Mouse (Mus musculus): Measurements from ENCODE around the gene Hnrnpa1. TPM values are rescaled to one million over a fixed set of nuclear protein-coding genes. Genes with fewer than 3 reads are reported as not detected.
A peak's percentile ranks its signal among the peaks of the same experiment; 100 is the strongest.

Hnrnpa1 gene
- polyA plus RNA-seq, 1 experiment from 2014 or later = 590 TPM

- Histone ChIP-seq H3K4me2 (no peak overlapping the region), H3K27ac (ENCODE audit: low read depth, low read length) (no peak overlapping the region), H3K36me3 (ENCODE audit: control insufficient read depth, insufficient read depth, low read length) (peaks cover 25% of the 10 kb centered on the region), H3K27me3 (ENCODE audit: control insufficient read depth, insufficient read depth, low read length) (no peaks in the 10 kb centered on the region), H3K9me3 (replicated peaks; ENCODE audit: control insufficient read depth, low read length) (no peaks in the 10 kb centered on the region), H3K4me3 (ENCODE audit: low read depth, low read length) (no peak overlapping the region), H3K9ac (ENCODE audit: low read depth, low read length) (no peak overlapping the region), H3K4me1 (ENCODE audit: control insufficient read depth, insufficient read depth, low read length) (peaks cover 12% of the 10 kb centered on the region)
- no peak for ATAC-seq (replicated peaks; ENCODE audit: insufficient number of reproducible peaks, low FRiP score, low TSS enrichment)
- 80% methylated on average over 6 of the region's 6 CpGs for WGBS (ENCODE audit: insufficient replicate concordance)
Observed at GRCm38 (mm10) chr15:103290417-103290816, 50.2 kb downstream of the Hnrnpa1 start.

- Histone ChIP-seq H3K4me3 (ENCODE audit: low read depth, low read length) (no peak overlapping the region), H3K27ac (ENCODE audit: low read depth, low read length) (no peak overlapping the region), H3K9me3 (replicated peaks; ENCODE audit: control insufficient read depth, low read length) (no peaks in the 10 kb centered on the region), H3K4me2 (no peak overlapping the region), H3K4me1 (ENCODE audit: control insufficient read depth, insufficient read depth, low read length) (peaks cover 12% of the 10 kb centered on the region), H3K9ac (ENCODE audit: low read depth, low read length) (no peak overlapping the region), H3K27me3 (ENCODE audit: control insufficient read depth, insufficient read depth, low read length) (no peaks in the 10 kb centered on the region), H3K36me3 (ENCODE audit: control insufficient read depth, insufficient read depth, low read length) (peaks cover 27% of the 10 kb centered on the region)
- WGBS (ENCODE audit: insufficient replicate concordance) = 90% methylated on average over 9 of the region's 9 CpGs
- no peak for ATAC-seq (replicated peaks; ENCODE audit: insufficient number of reproducible peaks, low FRiP score, low TSS enrichment)
Observed at GRCm38 (mm10) chr15:103290843-103291242, 50.6 kb downstream of the Hnrnpa1 start.

- 93% methylated on average over 4 of the region's 4 CpGs for WGBS (ENCODE audit: insufficient replicate concordance)
- Histone ChIP-seq H3K4me3 (ENCODE audit: low read depth, low read length) (no peak overlapping the region), H3K27ac (ENCODE audit: low read depth, low read length) (no peak overlapping the region), H3K4me1 (ENCODE audit: control insufficient read depth, insufficient read depth, low read length) (peaks cover 10% of the 10 kb centered on the region; the same call in 1 of the 2 replicates), H3K36me3 (ENCODE audit: control insufficient read depth, insufficient read depth, low read length) (peaks cover 36% of the 10 kb centered on the region), H3K9me3 (replicated peaks; ENCODE audit: control insufficient read depth, low read length) (no peaks in the 10 kb centered on the region), H3K27me3 (ENCODE audit: control insufficient read depth, insufficient read depth, low read length) (no peaks in the 10 kb centered on the region), H3K9ac (ENCODE audit: low read depth, low read length) (no peak overlapping the region), H3K4me2 (no peak overlapping the region)
- no peak for ATAC-seq (replicated peaks; ENCODE audit: insufficient number of reproducible peaks, low FRiP score, low TSS enrichment)
Observed at GRCm38 (mm10) chr15:103292673-103293345, 52.6 kb downstream of the Hnrnpa1 start.

GRCm38 (mm10) chr15:103293375-103293774 is 53.1 kb downstream of the Hnrnpa1 start:
- H3K4me1 ChIP-seq (ENCODE audit: control insufficient read depth, insufficient read depth, low read length) = peaks cover 10% of the 10 kb centered on the region; the same call in 1 of the 2 replicates
- H3K4me2 ChIP-seq = no peak overlapping the region
- H3K4me3 ChIP-seq (ENCODE audit: low read depth, low read length) = no peak overlapping the region
- no peak overlapping the region for H3K9ac ChIP-seq (ENCODE audit: low read depth, low read length)
- WGBS (ENCODE audit: insufficient replicate concordance) = 96% methylated on average over 2 of the region's 2 CpGs
- ATAC-seq (replicated peaks; ENCODE audit: insufficient number of reproducible peaks, low FRiP score, low TSS enrichment) = no peak
- H3K36me3 ChIP-seq (ENCODE audit: control insufficient read depth, insufficient read depth, low read length) = peaks cover 40% of the 10 kb centered on the region
- H3K27ac ChIP-seq (ENCODE audit: low read depth, low read length) = no peak overlapping the region
- no peaks in the 10 kb centered on the region for H3K27me3 ChIP-seq (ENCODE audit: control insufficient read depth, insufficient read depth, low read length)
- no peaks in the 10 kb centered on the region for H3K9me3 ChIP-seq (replicated peaks; ENCODE audit: control insufficient read depth, low read length)

GRCm38 (mm10) chr15:103294649-103295048 is 54.4 kb downstream of the Hnrnpa1 start:
- peaks cover 10% of the 10 kb centered on the region for H3K4me1 ChIP-seq (ENCODE audit: control insufficient read depth, insufficient read depth, low read length)
- H3K9me3 ChIP-seq (replicated peaks; ENCODE audit: control insufficient read depth, low read length) = no peaks in the 10 kb centered on the region
- H3K4me2 ChIP-seq = no peak overlapping the region
- no peak overlapping the region for H3K27ac ChIP-seq (ENCODE audit: low read depth, low read length)
- H3K4me3 ChIP-seq (ENCODE audit: low read depth, low read length) = no peak overlapping the region
- no peak overlapping the region for H3K9ac ChIP-seq (ENCODE audit: low read depth, low read length)
- WGBS (ENCODE audit: insufficient replicate concordance) = 87% methylated on average over 2 of the region's 2 CpGs
- ATAC-seq (replicated peaks; ENCODE audit: insufficient number of reproducible peaks, low FRiP score, low TSS enrichment) = no peak
- H3K36me3 ChIP-seq (ENCODE audit: control insufficient read depth, insufficient read depth, low read length) = peaks cover 42% of the 10 kb centered on the region
- H3K27me3 ChIP-seq (ENCODE audit: control insufficient read depth, insufficient read depth, low read length) = no peaks in the 10 kb centered on the region

- H3K4me1 ChIP-seq (ENCODE audit: control insufficient read depth, insufficient read depth, low read length) = peaks cover 19% of the 10 kb centered on the region
- H3K27me3 ChIP-seq (ENCODE audit: control insufficient read depth, insufficient read depth, low read length) = no peaks in the 10 kb centered on the region
- H3K4me2 ChIP-seq = no peak overlapping the region
- no peaks in the 10 kb centered on the region for H3K9me3 ChIP-seq (replicated peaks; ENCODE audit: control insufficient read depth, low read length)
- 0 out of 2 replicates have a peak overlapping the region, but pooled peaks have one; percentile 35 for H3K27ac ChIP-seq (ENCODE audit: low read depth, low read length)
- 34% methylated on average over 5 of the region's 5 CpGs for WGBS (ENCODE audit: insufficient replicate concordance)
- no peak for ATAC-seq (replicated peaks; ENCODE audit: insufficient number of reproducible peaks, low FRiP score, low TSS enrichment)
- H3K36me3 ChIP-seq (ENCODE audit: control insufficient read depth, insufficient read depth, low read length) = peaks cover 42% of the 10 kb centered on the region
- H3K4me3 ChIP-seq (ENCODE audit: low read depth, low read length) = no peak overlapping the region
- 0 out of 2 replicates have a peak overlapping the region, but pooled peaks have one; percentile 39 for H3K9ac ChIP-seq (ENCODE audit: low read depth, low read length)
Observed at GRCm38 (mm10) chr15:103295851-103296250, 55.6 kb downstream of the Hnrnpa1 start.

MicroRNAs within 50 kb of the gene (microRNA counts, 519-probe panel; counts per million panel counts)
- 5,499 counts per million, percentile 62 among the panel's probes with 10 or more counts for microRNA mmu-miR-148b

Small RNAs within 50 kb of the gene (microRNA-seq; reads per million reads assigned to microRNA genes)
- 321 reads per million, percentile 75 among the genes with 10 or more reads in this experiment for gene Mir148b (ENCODE audit: borderline number of aligned reads)

Other genes starting within 250 kb of the Hnrnpa1 start
- 0.11 and 0.20 TPM in 2 replicates for gene Hoxc8, start 249.8 kb upstream of the Hnrnpa1 start, polyA plus RNA-seq (2014; fragmentation: Nextera tagmentation; extraction: Ambion mirVana)
- 0.49 and 0.51 TPM in 2 replicates for gene Hoxc6, start 242.2 kb upstream of the Hnrnpa1 start, polyA plus RNA-seq (2014; fragmentation: Nextera tagmentation; extraction: Ambion mirVana)
- gene Hoxc4, start 221.5 kb upstream of the Hnrnpa1 start, polyA plus RNA-seq (2014; fragmentation: Nextera tagmentation; extraction: Ambion mirVana) = 1.2 and 2.0 TPM in 2 replicates
- gene Smug1, start 73.3 kb upstream of the Hnrnpa1 start, polyA plus RNA-seq (2014; fragmentation: Nextera tagmentation; extraction: Ambion mirVana) = 14.7 and 17.7 TPM in 2 replicates
- 139 and 146 TPM in 2 replicates for gene Cbx5, start 616 bp upstream of the Hnrnpa1 start, polyA plus RNA-seq (2014; fragmentation: Nextera tagmentation; extraction: Ambion mirVana)
- 21.9 and 24.2 TPM in 2 replicates for gene Nfe2, start 18.0 kb downstream of the Hnrnpa1 start, polyA plus RNA-seq (2014; fragmentation: Nextera tagmentation; extraction: Ambion mirVana)
- 217 and 221 TPM in 2 replicates for gene Copz1, start 32.3 kb downstream of the Hnrnpa1 start, polyA plus RNA-seq (2014; fragmentation: Nextera tagmentation; extraction: Ambion mirVana)
- gene Gpr84, start 70.2 kb downstream of the Hnrnpa1 start, polyA plus RNA-seq (2014; fragmentation: Nextera tagmentation; extraction: Ambion mirVana) = 0.41 and 0.53 TPM in 2 replicates
- gene Zfp385a, start 99.7 kb downstream of the Hnrnpa1 start, polyA plus RNA-seq (2014; fragmentation: Nextera tagmentation; extraction: Ambion mirVana) = 10.2 and 11.6 TPM in 2 replicates
- gene Itga5, start 126.3 kb downstream of the Hnrnpa1 start, polyA plus RNA-seq (2014; fragmentation: Nextera tagmentation; extraction: Ambion mirVana) = 66.4 and 82.7 TPM in 2 replicates
- gene Gtsf1, start 190.0 kb downstream of the Hnrnpa1 start, polyA plus RNA-seq (2014; fragmentation: Nextera tagmentation; extraction: Ambion mirVana) = 38.0 and 38.5 TPM in 2 replicates
- not detected in 2 replicates for gene Gtsf2, start 208.0 kb downstream of the Hnrnpa1 start, polyA plus RNA-seq (2014; fragmentation: Nextera tagmentation; extraction: Ambion mirVana)
- gene Nckap1l, start 213.4 kb downstream of the Hnrnpa1 start, polyA plus RNA-seq (2014; fragmentation: Nextera tagmentation; extraction: Ambion mirVana) = 0.87 and 1.9 TPM in 2 replicates

All from heart, embryonic 11.5 days (tissue).